Mouse (Mus musculus) testis, adult 2 months (tissue): ENCODE results near the gene Shank3. TPM values are rescaled to one million over a fixed set of nuclear protein-coding genes. Genes with fewer than 3 reads are reported as not detected.

Experiments used
- H3K27ac ChIP-seq: fragments of 200-500 bp; 2 replicates; pipeline ENCODE4 v1.5.1; 2012; ENCODE audit warnings: low read depth, low read length; ENCODE audit not compliant: control insufficient read depth, insufficient read depth
- H3K27me3 ChIP-seq: fragments of 200-500 bp; 2 replicates; pipeline ENCODE4 v1.6.1; 2012; ENCODE audit warnings: mild to moderate bottlenecking, low read length, moderate library complexity; ENCODE audit not compliant: control insufficient read depth, insufficient read depth
- H3K36me3 ChIP-seq: fragments of 200-500 bp; 2 replicates; pipeline ENCODE4 v1.6.1; 2012; ENCODE audit warnings: mild to moderate bottlenecking, low read length; ENCODE audit not compliant: control insufficient read depth, insufficient read depth
- H3K4me1 ChIP-seq: fragments of 200-500 bp; 2 replicates; pipeline ENCODE4 v1.6.1; 2012; ENCODE audit warnings: low read length; ENCODE audit not compliant: control insufficient read depth, insufficient read depth
- H3K4me3 ChIP-seq: fragments of 200-500 bp; 2 replicates; pipeline ENCODE4 v1.5.1; 2012; ENCODE audit warnings: low read depth, mild to moderate bottlenecking, low read length, moderate library complexity, mixed read lengths; ENCODE audit not compliant: control insufficient read depth
- CTCF ChIP-seq: fragments of 200-500 bp; IDR thresholded peaks from 2 replicates; pipeline ENCODE4 v1.5.1; 2012; ENCODE audit warnings: low read depth, mild to moderate bottlenecking, inconsistent platforms, low read length, moderate library complexity; ENCODE audit not compliant: control insufficient read depth, insufficient read depth, insufficient replicate concordance
- POLR2A ChIP-seq: fragments of 200-500 bp; IDR thresholded peaks from 2 replicates; pipeline ENCODE4 v1.6.1; 2012; ENCODE audit warnings: low read depth, mild to moderate bottlenecking, inconsistent platforms, low read length, moderate library complexity; ENCODE audit not compliant: control insufficient read depth
- polyA plus RNA-seq: library from polyadenylated mRNA; depleted of rRNA; stranded (reverse); fragments of >200 nt; gene quantifications from 2 replicates; pipeline ENCODE4 v1.2.3, GENCODE M21; 2012; rRNA removed

Gene Shank3
- 1.1 and 1.8 TPM in 2 replicates for polyA plus RNA-seq

DNA sequence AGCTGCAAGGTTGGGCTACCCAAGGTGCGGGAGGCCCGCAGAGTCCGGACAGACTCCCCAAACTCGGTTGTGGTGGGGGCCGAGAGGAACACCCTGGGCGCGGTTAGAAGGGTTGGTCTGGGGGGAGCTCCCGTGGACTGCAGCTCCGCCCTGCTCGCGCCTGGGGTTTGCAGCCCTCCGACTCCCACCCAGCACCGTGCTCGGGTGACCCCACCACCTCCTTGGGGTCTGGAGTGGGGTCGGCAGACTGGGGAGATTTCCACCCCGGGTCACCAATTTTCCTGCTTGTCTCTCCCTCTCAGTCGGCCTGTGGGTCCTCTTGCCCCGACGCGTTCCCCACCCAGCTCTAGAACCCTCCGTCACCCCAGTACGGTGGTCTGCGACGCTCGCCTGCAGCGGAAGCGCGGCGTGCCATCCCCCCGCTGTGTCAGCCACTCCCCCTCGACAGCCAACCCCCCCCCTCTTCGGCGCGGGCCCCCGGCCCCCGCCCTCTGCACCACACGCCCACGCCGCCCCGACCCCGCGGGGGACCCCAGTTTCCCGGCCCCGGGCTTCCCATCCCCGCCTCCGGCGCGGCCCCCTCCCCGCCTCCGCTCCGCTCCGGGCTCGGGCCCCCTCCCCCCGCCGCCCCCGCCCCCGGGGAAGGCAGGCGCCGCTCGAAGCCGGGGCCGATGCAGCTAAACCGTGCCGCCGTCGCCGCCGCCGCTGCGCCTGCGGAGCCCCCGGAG lies at the start of gene Shank3:
TSS of gene Shank3 (plus strand) at position 663 of the 728 bp plus-strand sequence.
- TF ChIP-seq POLR2A: no peak
- no peak for TF ChIP-seq CTCF
- no peaks in the 10 kb centered on the region; the same call in 1 of the 2 replicates for H3K27me3 ChIP-seq
- H3K4me3 ChIP-seq: peak within 1 kb of the TSS; percentile 54
- peaks cover 12% of the 10 kb centered on the region for H3K4me1 ChIP-seq
- H3K27ac ChIP-seq: no peak within 1 kb of the TSS
- H3K36me3 ChIP-seq: no peaks in the 10 kb centered on the region

- no peak overlapping the region for H3K27ac ChIP-seq
- H3K36me3 ChIP-seq: no peaks in the 10 kb centered on the region; the same call in 1 of the 2 replicates
- no peaks in the 10 kb centered on the region for H3K27me3 ChIP-seq
- peaks cover 13% of the 10 kb centered on the region for H3K4me1 ChIP-seq
- no peak for TF ChIP-seq POLR2A
- no peak for TF ChIP-seq CTCF
- H3K4me3 ChIP-seq: peak overlapping the region; percentile 92
These were observed 46.2 kb upstream of the Shank3 start for GRCm38 (mm10) chr15:89452906-89453864.

DNA sequence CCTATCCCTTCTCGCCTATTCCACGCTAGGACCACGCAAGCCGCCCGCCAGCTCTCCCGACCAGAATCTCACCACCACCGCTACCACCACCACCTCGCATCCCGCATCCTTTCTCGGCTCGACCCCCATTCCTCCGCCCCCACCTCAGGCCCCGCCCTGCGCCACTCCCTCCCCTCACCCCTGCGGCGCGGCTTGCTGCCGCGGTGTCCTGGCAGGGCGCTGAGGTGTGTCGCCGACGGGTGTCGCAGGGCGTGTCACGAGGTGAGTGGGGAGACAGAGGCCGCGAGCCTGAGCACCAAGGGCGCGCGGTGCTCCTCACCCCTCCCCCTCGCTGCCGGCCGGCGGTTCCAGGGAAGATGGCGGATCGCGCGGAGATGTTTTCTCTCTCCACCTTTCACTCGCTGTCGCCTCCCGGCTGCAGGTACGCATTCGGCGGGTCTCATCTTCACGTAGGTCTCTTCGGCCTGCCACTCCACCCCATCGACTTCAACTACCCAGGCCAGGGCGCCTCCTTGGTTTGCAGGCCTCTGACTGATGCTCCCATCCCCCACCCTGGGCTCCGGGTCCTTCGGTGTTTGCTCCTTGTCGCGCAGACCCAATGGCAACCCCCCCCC lies 45.5 kb upstream of the Shank3 start, which contains the start of gene Mapk8ip2:
TSS of gene Mapk8ip2 (plus strand) at position 49 of the 614 bp plus-strand sequence.
- no peaks in the 10 kb centered on the region; the same call in 1 of the 2 replicates for H3K36me3 ChIP-seq

DNA sequence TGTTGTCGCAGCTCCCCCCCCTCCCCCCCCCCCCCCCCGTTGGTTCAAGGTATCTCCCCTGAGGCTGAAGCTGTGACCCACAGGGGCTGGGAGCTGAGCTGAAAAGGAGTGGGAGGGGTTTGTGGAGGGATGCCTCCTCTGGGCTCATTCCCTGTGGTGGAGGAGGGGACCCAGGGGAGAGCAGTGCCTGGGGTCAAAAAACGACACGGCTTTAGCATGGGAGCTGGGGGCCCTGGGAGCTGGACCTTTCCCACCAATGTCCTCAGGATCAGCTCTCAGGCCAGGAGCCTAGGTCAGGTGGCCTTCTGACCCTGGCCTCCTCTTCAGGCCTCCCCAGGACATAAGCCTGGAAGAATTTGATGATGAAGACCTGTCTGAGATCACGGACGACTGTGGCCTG lies 44.6 kb upstream of the Shank3 start:
- Histone ChIP-seq H3K27me3 (no peaks in the 10 kb centered on the region), H3K27ac (no peak overlapping the region), H3K36me3 (no peaks in the 10 kb centered on the region; the same call in 1 of the 2 replicates), H3K4me3 (peak overlapping the region; percentile 61), H3K4me1 (peaks cover 13% of the 10 kb centered on the region)
- TF ChIP-seq CTCF (no peak), POLR2A (no peak)

More for the DNA sequence above, 45.5 kb upstream of the Shank3 start, which contains the start of gene Mapk8ip2:
- TF ChIP-seq POLR2A: peak; percentile 51
- TF ChIP-seq CTCF: no peak
- no peaks in the 10 kb centered on the region for H3K27me3 ChIP-seq
- H3K4me1 ChIP-seq: peaks cover 13% of the 10 kb centered on the region
- peak within 1 kb of the TSS; percentile 92 for H3K4me3 ChIP-seq
- H3K27ac ChIP-seq: peak within 1 kb of the TSS; percentile 87

DNA sequence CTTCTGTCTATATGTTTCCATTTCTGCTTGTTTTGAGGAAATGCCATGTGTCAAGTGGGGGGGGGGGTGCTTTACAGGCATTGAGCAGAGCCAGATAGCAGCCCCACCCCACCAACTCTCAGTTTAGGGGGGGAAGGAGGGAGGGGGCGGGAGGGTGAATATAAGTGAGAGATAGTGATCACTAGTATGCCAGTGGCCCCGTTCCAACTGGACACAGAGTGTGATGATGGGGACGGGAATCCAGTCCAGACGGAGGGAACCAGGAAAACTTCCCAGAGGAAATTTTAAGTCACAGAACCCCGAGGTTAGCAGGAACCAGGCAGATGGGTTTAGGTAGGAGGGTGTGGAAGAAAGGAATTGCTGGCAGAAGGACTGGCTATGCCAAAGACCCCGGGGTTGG lies 43.8 kb upstream of the Shank3 start:
- H3K4me1 ChIP-seq: peaks cover 13% of the 10 kb centered on the region
- TF ChIP-seq POLR2A (no peak), CTCF (no peak)
- no peaks in the 10 kb centered on the region for H3K27me3 ChIP-seq
- H3K4me3 ChIP-seq: peak overlapping the region; percentile 61; the same call in 1 of the 2 replicates
- no peak overlapping the region for H3K27ac ChIP-seq
- H3K36me3 ChIP-seq: no peaks in the 10 kb centered on the region; the same call in 1 of the 2 replicates

DNA sequence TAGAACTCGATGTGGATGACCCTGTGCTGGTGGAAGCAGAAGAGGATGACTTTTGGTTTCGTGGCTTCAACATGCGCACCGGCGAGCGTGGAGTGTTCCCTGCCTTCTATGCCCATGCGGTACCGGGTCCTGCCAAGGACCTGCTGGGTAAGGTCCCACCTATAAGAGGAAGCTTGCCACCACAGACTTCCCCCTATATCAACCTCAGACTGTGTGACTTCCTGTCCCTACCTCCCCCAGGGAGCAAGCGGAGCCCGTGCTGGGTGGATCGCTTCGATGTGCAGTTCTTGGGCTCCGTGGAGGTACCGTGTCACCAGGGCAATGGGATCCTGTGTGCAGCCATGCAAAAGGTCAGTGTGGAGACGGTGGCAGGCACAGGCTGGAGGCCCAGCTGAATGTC lies 40.5 kb upstream of the Shank3 start:
- TF ChIP-seq CTCF: no peak
- TF ChIP-seq POLR2A: no peak
- H3K36me3 ChIP-seq: no peaks in the 10 kb centered on the region; the same call in 1 of the 2 replicates
- no peaks in the 10 kb centered on the region for H3K27me3 ChIP-seq
- H3K27ac ChIP-seq: no peak overlapping the region
- H3K4me1 ChIP-seq: peaks cover 8% of the 10 kb centered on the region
- H3K4me3 ChIP-seq: no peak overlapping the region; the same call in 1 of the 2 replicates
